Mouse (Mus musculus): ENCODE measurements around the gene Ntng1. TPM values are rescaled to one million over a fixed set of nuclear protein-coding genes. Genes with fewer than 3 reads are reported as not detected.
A peak's percentile ranks its signal among the peaks of the same experiment; 100 is the strongest.

Gene Ntng1
- polyA plus RNA-seq (2015; fragmentation: Nextera tagmentation; extraction: Ambion mirVana) = 0.98 and 1.2 TPM in 2 replicates

- ATAC-seq (ENCODE audit: low FRiP score, low TSS enrichment) = 0 out of 2 replicates have a peak, but pooled peaks have one; percentile 35
- WGBS = under 1% methylated on average over 52 of the region's 52 CpGs
- Histone ChIP-seq H3K4me2 (replicated peaks; ENCODE audit: low read depth) (peak within 1 kb of the TSS; percentile 99), H3K4me3 (ENCODE audit: low read depth, low read length) (peak within 1 kb of the TSS; percentile 57), H3K4me1 (replicated peaks; ENCODE audit: control insufficient read depth, insufficient read depth) (0 out of 2 replicates have a peak, but pooled peaks cover 2% of the 10 kb centered on the region), H3K27me3 (ENCODE audit: control insufficient read depth, insufficient read depth, low read length) (no peaks in the 10 kb centered on the region), H3K9ac (ENCODE audit: low read length) (peak within 1 kb of the TSS; percentile 38; the same call in 1 of the 2 replicates), H3K9me3 (ENCODE audit: control insufficient read depth, low read length) (no peaks in the 10 kb centered on the region), H3K27ac (replicated peaks) (no peak within 1 kb of the TSS), H3K36me3 (ENCODE audit: control insufficient read depth, insufficient read depth, low read length) (no peaks in the 10 kb centered on the region)
- DNase-seq (ENCODE audit: low spot score) = peak; percentile 28
- TF ChIP-seq CTCF (IDR thresholded peaks at IDR 0.05; ENCODE audit: low read depth) (no peak), EP300 (optimal IDR thresholded peaks at IDR 0.05) (no peak)
These were observed at the start of gene Ntng1 for GRCm38 (mm10) chr3:110143206-110144061. Gene Ntng1 (minus strand): TSS chr3:110144011.

DNA sequence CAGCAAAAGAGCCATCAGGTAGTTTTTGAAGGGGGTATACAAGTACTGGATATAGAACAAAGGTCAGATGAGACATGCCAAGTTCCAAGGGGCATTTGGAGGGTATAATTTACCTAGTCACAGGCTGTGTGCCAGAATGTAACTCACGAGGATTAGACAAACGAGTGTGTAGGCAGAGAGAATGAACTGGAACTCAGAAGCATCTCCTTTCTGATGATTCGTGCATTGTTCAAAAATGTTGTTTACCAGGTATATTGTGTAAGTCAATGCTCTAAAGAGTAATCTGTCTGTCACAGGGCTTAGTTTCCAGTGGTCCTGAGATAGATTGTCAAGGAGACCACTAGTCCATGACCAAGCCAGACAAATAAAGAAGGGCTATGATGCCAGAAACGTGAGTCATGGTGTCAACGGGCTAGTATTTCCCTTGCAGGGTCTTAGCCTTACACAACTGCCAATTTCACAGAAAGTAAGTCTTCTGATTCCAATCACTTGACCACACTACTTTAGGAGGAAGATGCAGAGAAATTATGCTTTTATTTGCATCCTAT is 43.7 kb upstream of the Ntng1 start:
- Histone ChIP-seq H3K4me3 (ENCODE audit: low read depth, low read length) (no peak overlapping the region), H3K4me2 (replicated peaks; ENCODE audit: low read depth) (no peak overlapping the region), H3K27me3 (ENCODE audit: control insufficient read depth, insufficient read depth, low read length) (no peaks in the 10 kb centered on the region), H3K27ac (replicated peaks) (no peak overlapping the region), H3K4me1 (replicated peaks; ENCODE audit: control insufficient read depth, insufficient read depth) (no peaks in the 10 kb centered on the region), H3K9me3 (ENCODE audit: control insufficient read depth, low read length) (no peaks in the 10 kb centered on the region), H3K9ac (ENCODE audit: low read length) (no peak overlapping the region), H3K36me3 (ENCODE audit: control insufficient read depth, insufficient read depth, low read length) (no peaks in the 10 kb centered on the region)
- WGBS = 76% methylated on average over 5 of the region's 5 CpGs
- TF ChIP-seq CTCF (IDR thresholded peaks at IDR 0.05; ENCODE audit: low read depth) = no peak
- DNase-seq (ENCODE audit: low spot score) (no peak), ATAC-seq (ENCODE audit: low FRiP score, low TSS enrichment) (no peak)

- no peaks in the 10 kb centered on the region for H3K27me3 ChIP-seq (ENCODE audit: control insufficient read depth, insufficient read depth, low read length)
- no peak overlapping the region for H3K27ac ChIP-seq (replicated peaks)
- no peak overlapping the region for H3K4me3 ChIP-seq (ENCODE audit: low read depth, low read length)
- TF ChIP-seq CTCF (IDR thresholded peaks at IDR 0.05; ENCODE audit: low read depth) (no peak), EP300 (optimal IDR thresholded peaks at IDR 0.05) (no peak)
- ATAC-seq (ENCODE audit: low FRiP score, low TSS enrichment) (no peak), DNase-seq (ENCODE audit: low spot score) (no peak)
- no peaks in the 10 kb centered on the region for H3K36me3 ChIP-seq (ENCODE audit: control insufficient read depth, insufficient read depth, low read length)
- H3K9me3 ChIP-seq (ENCODE audit: control insufficient read depth, low read length) = no peaks in the 10 kb centered on the region
- no peak overlapping the region for H3K4me2 ChIP-seq (replicated peaks; ENCODE audit: low read depth)
- no peaks in the 10 kb centered on the region for H3K4me1 ChIP-seq (replicated peaks; ENCODE audit: control insufficient read depth, insufficient read depth)
- WGBS = 51% methylated on average over 7 of the region's 7 CpGs
- H3K9ac ChIP-seq (ENCODE audit: low read length) = no peak overlapping the region
These were observed 5.3 kb upstream of the Ntng1 start for GRCm38 (mm10) chr3:110149089-110149488.

GRCm38 (mm10) chr3:110144301-110145055 is 667 bp upstream of the Ntng1 start:
- Histone ChIP-seq H3K4me1 (replicated peaks; ENCODE audit: control insufficient read depth, insufficient read depth) (0 out of 2 replicates have a peak, but pooled peaks cover 2% of the 10 kb centered on the region), H3K27ac (replicated peaks) (no peak overlapping the region), H3K27me3 (ENCODE audit: control insufficient read depth, insufficient read depth, low read length) (no peaks in the 10 kb centered on the region), H3K9me3 (ENCODE audit: control insufficient read depth, low read length) (no peaks in the 10 kb centered on the region), H3K4me3 (ENCODE audit: low read depth, low read length) (no peak overlapping the region), H3K36me3 (ENCODE audit: control insufficient read depth, insufficient read depth, low read length) (no peaks in the 10 kb centered on the region), H3K9ac (ENCODE audit: low read length) (no peak overlapping the region), H3K4me2 (replicated peaks; ENCODE audit: low read depth) (no peak overlapping the region)
- WGBS = 55% methylated on average over 6 of the region's 6 CpGs
- no peak for TF ChIP-seq CTCF (IDR thresholded peaks at IDR 0.05; ENCODE audit: low read depth)
- no peak for TF ChIP-seq EP300 (optimal IDR thresholded peaks at IDR 0.05)
- DNase-seq (ENCODE audit: low spot score) = no peak
- ATAC-seq (ENCODE audit: low FRiP score, low TSS enrichment) = no peak

GRCm38 (mm10) chr3:110142314-110143205 is 1.3 kb downstream of the Ntng1 start:
- H3K4me3 ChIP-seq (ENCODE audit: low read depth, low read length) = peak overlapping the region; percentile 57
- ATAC-seq (ENCODE audit: low FRiP score, low TSS enrichment) (peak; percentile 54; the same call in 1 of the 2 replicates), DNase-seq (ENCODE audit: low spot score) (peak; percentile 22)
- WGBS = under 1% methylated on average over 74 of the region's 77 CpGs
- 0 out of 2 replicates have a peak, but pooled peaks cover 2% of the 10 kb centered on the region for H3K4me1 ChIP-seq (replicated peaks; ENCODE audit: control insufficient read depth, insufficient read depth)
- H3K9me3 ChIP-seq (ENCODE audit: control insufficient read depth, low read length) = no peaks in the 10 kb centered on the region
- TF ChIP-seq EP300 (optimal IDR thresholded peaks at IDR 0.05) (no peak), CTCF (IDR thresholded peaks at IDR 0.05; ENCODE audit: low read depth) (no peak)
- peak overlapping the region; percentile 38; the same call in 1 of the 2 replicates for H3K9ac ChIP-seq (ENCODE audit: low read length)
- no peak overlapping the region for H3K27ac ChIP-seq (replicated peaks)
- peak overlapping the region; percentile 99 for H3K4me2 ChIP-seq (replicated peaks; ENCODE audit: low read depth)
- H3K36me3 ChIP-seq (ENCODE audit: control insufficient read depth, insufficient read depth, low read length) = no peaks in the 10 kb centered on the region
- no peaks in the 10 kb centered on the region for H3K27me3 ChIP-seq (ENCODE audit: control insufficient read depth, insufficient read depth, low read length)

Measured in stomach, postnatal 0 days (tissue).